Mouse (Mus musculus): Measurements from ENCODE around the gene Abhd17a. TPM values are rescaled to one million over a fixed set of nuclear protein-coding genes. Genes with fewer than 3 reads are reported as not detected.

The Abhd17a gene
- total RNA-seq, 1 experiment = 67.9 TPM

DNA sequence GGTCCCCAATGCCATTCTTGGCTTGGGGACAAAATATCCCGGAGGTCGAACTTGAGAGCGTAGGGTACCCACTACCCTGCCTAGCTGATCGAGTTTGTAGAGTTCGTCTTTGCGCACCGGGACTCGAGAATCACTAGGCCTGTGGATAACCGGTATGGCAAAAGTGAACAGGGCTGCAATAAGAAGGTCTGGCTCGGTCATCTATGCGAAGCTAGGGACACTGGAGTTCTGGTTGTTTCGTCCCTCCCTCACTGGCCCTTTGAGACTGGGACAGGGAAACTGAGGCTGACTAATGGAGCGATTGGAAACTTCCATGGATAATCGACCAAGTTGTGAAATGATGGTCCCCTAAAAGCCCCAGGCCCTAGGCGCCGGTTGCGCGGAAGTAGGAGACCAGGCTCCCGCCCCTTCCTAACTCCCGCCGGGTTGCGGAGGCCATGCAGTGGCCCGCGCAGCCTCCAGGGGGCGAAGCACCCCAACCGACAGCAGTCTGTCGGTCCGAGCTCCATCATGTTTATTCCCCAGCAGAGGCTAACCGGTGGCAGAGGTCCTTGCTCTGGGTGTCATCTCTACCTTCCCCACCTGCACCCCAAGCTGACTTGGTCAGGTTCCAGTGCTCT is 11.9 kb downstream of the Abhd17a start:
- Histone ChIP-seq H3K36me3 (ENCODE audit: control insufficient read depth, insufficient read depth, low read length, poor library complexity, severe bottlenecking) (peaks cover 2% of the 10 kb centered on the region; the same call in 1 of the 2 replicates), H3K4me3 (ENCODE audit: insufficient read depth in 1 of 2, low read depth in 1 of 2, low read length in 2 of 2, poor library complexity in 1 of 2, severe bottlenecking in 1 of 2) (peak overlapping the region; percentile 96), H3K9me3 (ENCODE audit: control insufficient read depth, insufficient read depth, low read depth, low read length) (no peaks in the 10 kb centered on the region), H3K27ac (ENCODE audit: insufficient read depth, low read depth, low read length, poor library complexity, severe bottlenecking) (peak overlapping the region; percentile 79), H3K4me1 (ENCODE audit: control insufficient read depth in 2 of 2, insufficient read depth in 2 of 2, low read length in 2 of 2, poor library complexity in 1 of 2) (peaks cover 4 to 28% of the 10 kb centered on the region in 2 experiments; a peak in 3 of 4 replicates), H3K9ac (ENCODE audit: insufficient read depth, low read depth, low read length, poor library complexity, severe bottlenecking) (peak overlapping the region; percentile 81)
- DNase-seq (ENCODE audit: low read depth, low spot score) = peak; percentile 75
- in situ Hi-C loops (cut with MboI; ENCODE audit: low sequenced_read_pairs in 2 of 2, unreplicated experiment in 2 of 2) = no loop called here
- TF ChIP-seq ZC3H11A (IDR thresholded peaks at IDR 0.05; ENCODE audit: borderline replicate concordance, low read depth, low read length) (0 out of 2 replicates have a peak, but pooled peaks have one; percentile 1), MAFK (IDR thresholded peaks at IDR 0.05; ENCODE audit: insufficient read depth, low read depth, low read length) (no peak)

DNA sequence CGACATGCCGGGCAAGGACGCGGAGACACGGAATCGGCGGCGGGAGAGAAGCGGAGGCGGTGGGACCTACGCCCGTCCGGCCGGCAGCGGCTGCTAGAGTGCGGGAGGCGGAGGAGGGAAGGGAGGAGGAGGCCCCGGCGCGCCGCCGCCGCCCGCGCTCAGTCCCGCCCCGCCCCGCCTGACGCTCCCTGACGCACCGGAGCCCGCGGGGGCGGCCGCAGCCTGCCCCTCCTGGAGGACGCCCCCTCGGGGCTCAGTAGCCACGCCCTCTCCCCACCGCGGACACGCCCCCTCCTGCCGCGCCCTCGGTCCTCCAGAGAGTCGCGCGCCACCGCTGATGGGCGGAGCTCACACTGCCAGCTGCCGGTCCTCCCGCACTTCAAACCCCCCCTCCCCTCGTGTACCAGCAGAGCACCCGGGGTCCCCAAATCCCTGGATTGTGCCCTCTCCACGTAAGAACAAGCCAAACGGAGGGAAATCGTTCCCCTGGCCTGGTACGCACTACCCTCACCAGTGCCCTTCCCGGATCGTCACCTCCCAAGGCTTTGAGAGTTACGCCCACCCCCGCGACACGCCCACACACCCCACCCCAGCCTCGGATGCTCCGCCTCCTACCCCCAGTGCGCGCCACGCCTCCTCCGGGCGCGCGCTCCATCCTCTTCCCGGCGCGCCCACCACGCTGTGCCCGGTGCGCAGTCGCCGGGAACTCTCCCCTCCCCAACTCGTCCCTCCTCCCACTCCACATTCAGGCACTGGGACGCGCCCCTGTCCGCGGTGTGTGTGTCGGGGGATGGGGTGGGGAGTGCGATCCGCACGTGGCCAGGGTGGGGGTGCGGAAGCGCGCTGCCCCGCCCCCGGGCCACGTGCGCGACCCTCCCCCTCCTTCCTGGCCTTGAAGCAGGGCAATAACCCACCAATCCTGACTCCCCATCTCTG is 12.7 kb downstream of the Abhd17a start, which contains the start of gene Klf16:
Gene Klf16, minus strand, starts transcription at position 127 of the 936 bp plus-strand sequence.
- Histone ChIP-seq H3K9ac (ENCODE audit: insufficient read depth, low read depth, low read length, poor library complexity, severe bottlenecking) (peak within 1 kb of the TSS; percentile 95), H3K36me3 (ENCODE audit: control insufficient read depth, insufficient read depth, low read length, poor library complexity, severe bottlenecking) (peaks cover 2% of the 10 kb centered on the region; the same call in 1 of the 2 replicates), H3K4me3 (ENCODE audit: insufficient read depth in 1 of 2, low read depth in 1 of 2, low read length in 2 of 2, poor library complexity in 1 of 2, severe bottlenecking in 1 of 2) (peak within 1 kb of the TSS; percentile 96), H3K9me3 (ENCODE audit: control insufficient read depth, insufficient read depth, low read depth, low read length) (no peaks in the 10 kb centered on the region), H3K27ac (ENCODE audit: insufficient read depth, low read depth, low read length, poor library complexity, severe bottlenecking) (peak within 1 kb of the TSS; percentile 83), H3K4me1 (ENCODE audit: control insufficient read depth in 2 of 2, insufficient read depth in 2 of 2, low read length in 2 of 2, poor library complexity in 1 of 2) (peaks cover 4 to 30% of the 10 kb centered on the region in 2 experiments; a peak in 3 of 4 replicates)
- DNase-seq (ENCODE audit: low read depth, low spot score) = peak; percentile 89
- in situ Hi-C loops (cut with MboI; ENCODE audit: low sequenced_read_pairs in 2 of 2, unreplicated experiment in 2 of 2) = no loop called here
- TF ChIP-seq ZC3H11A (IDR thresholded peaks at IDR 0.05; ENCODE audit: borderline replicate concordance, low read depth, low read length) = no peak
- no peak for TF ChIP-seq ZNF384 (IDR thresholded peaks at IDR 0.05; ENCODE audit: low read depth, low read length)
- TF ChIP-seq CHD2 (IDR thresholded peaks at IDR 0.05; ENCODE audit: low read depth, low read length) = no peak
- TF ChIP-seq HCFC1 (IDR thresholded peaks at IDR 0.05; ENCODE audit: borderline replicate concordance, insufficient read depth, low read length) = 0 out of 2 replicates have a peak, but pooled peaks have one; percentile 20
- TF ChIP-seq MAFK (IDR thresholded peaks at IDR 0.05; ENCODE audit: insufficient read depth, low read depth, low read length) = no peak

DNA sequence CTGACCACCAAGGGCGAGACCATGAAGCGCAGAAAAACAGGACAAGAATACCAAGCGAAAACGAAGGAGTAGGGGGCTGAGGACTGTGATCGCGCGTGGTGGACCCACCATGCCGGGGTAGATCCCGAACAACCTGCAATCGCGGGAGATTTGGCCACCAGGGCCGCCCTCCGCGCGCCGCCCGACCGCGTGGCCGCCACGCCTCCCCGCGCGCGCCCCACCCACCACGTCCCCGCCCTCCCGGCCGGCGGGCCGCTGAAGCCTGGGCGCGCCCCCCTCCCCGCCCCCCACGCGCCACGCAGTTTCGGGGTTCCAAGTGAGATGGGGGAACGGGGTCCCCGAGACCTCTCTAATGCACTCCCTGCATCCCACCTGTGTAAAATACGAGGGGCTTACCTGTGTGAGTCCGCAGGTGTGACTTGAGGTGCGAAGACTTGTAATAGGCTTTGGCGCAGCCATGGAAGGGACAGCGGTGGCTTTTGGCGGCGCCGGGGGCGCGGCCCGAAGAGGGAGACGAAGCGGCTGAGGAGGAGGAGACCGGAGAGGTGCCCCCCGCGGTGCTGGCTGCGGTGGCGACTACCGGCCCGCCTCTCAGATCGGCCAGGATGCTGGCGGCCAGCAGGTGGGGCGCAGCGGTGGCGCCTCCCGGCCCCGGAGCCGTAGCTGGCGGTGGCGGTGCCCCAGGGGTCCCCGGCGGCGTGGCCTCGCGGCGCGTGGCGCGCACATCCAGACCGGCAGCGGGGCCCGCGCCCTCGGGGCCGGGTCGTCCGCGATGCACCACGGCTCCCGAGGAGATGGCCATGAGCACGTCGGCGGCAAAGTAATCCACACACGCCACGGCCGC is 13.6 kb downstream of the Abhd17a start:
- no peak for TF ChIP-seq ZC3H11A (IDR thresholded peaks at IDR 0.05; ENCODE audit: borderline replicate concordance, low read depth, low read length)
- TF ChIP-seq CHD2 (IDR thresholded peaks at IDR 0.05; ENCODE audit: low read depth, low read length) = no peak
- TF ChIP-seq MAFK (IDR thresholded peaks at IDR 0.05; ENCODE audit: insufficient read depth, low read depth, low read length) = no peak
- no peak for TF ChIP-seq ZNF384 (IDR thresholded peaks at IDR 0.05; ENCODE audit: low read depth, low read length)
- TF ChIP-seq HCFC1 (IDR thresholded peaks at IDR 0.05; ENCODE audit: borderline replicate concordance, insufficient read depth, low read length) = no peak
- Histone ChIP-seq H3K4me3 (ENCODE audit: insufficient read depth in 1 of 2, low read depth in 1 of 2, low read length in 2 of 2, poor library complexity in 1 of 2, severe bottlenecking in 1 of 2) (peak overlapping the region; percentile 96), H3K36me3 (ENCODE audit: control insufficient read depth, insufficient read depth, low read length, poor library complexity, severe bottlenecking) (0 out of 2 replicates have a peak, but pooled peaks cover 2% of the 10 kb centered on the region), H3K9me3 (ENCODE audit: control insufficient read depth, insufficient read depth, low read depth, low read length) (no peaks in the 10 kb centered on the region), H3K9ac (ENCODE audit: insufficient read depth, low read depth, low read length, poor library complexity, severe bottlenecking) (peak overlapping the region; percentile 95), H3K27ac (ENCODE audit: insufficient read depth, low read depth, low read length, poor library complexity, severe bottlenecking) (peak overlapping the region; percentile 83), H3K4me1 (ENCODE audit: control insufficient read depth in 2 of 2, insufficient read depth in 2 of 2, low read length in 2 of 2, poor library complexity in 1 of 2) (peaks cover 6 to 36% of the 10 kb centered on the region in 2 experiments)
- DNase-seq (ENCODE audit: low read depth, low spot score) = no peak
- in situ Hi-C loops (cut with MboI; ENCODE audit: low sequenced_read_pairs in 2 of 2, unreplicated experiment in 2 of 2) = no loop called here

DNA sequence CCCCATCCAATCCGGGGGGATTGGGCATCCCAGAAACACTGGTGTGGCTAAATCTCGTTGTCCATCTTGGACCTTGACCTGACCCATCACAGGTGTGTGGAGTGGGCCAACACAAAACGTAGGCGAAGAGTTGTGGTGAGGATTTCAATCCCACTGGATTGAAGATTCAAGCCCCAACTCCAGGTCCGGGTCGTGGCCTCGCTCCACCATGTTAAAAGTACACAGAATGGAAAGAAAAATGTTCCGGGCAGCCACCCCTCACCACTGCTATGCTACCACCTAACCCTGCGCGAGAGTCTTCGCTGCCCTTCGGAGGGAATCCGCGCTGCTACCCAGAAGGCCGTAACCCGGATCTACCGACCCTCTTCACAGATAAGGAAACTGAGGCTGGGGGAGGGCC is 14.2 kb downstream of the Abhd17a start:
- peak overlapping the region; percentile 95 for H3K9ac ChIP-seq (ENCODE audit: insufficient read depth, low read depth, low read length, poor library complexity, severe bottlenecking)
- H3K4me3 ChIP-seq (ENCODE audit: insufficient read depth in 1 of 2, low read depth in 1 of 2, low read length in 2 of 2, poor library complexity in 1 of 2, severe bottlenecking in 1 of 2) = peak overlapping the region; percentile 96
- 0 out of 2 replicates have a peak, but pooled peaks cover 2% of the 10 kb centered on the region for H3K36me3 ChIP-seq (ENCODE audit: control insufficient read depth, insufficient read depth, low read length, poor library complexity, severe bottlenecking)
- TF ChIP-seq ZC3H11A (IDR thresholded peaks at IDR 0.05; ENCODE audit: borderline replicate concordance, low read depth, low read length) = no peak
- TF ChIP-seq CHD2 (IDR thresholded peaks at IDR 0.05; ENCODE audit: low read depth, low read length) = no peak
- TF ChIP-seq MAFK (IDR thresholded peaks at IDR 0.05; ENCODE audit: insufficient read depth, low read depth, low read length) = no peak
- no peak for TF ChIP-seq HCFC1 (IDR thresholded peaks at IDR 0.05; ENCODE audit: borderline replicate concordance, insufficient read depth, low read length)
- TF ChIP-seq ZNF384 (IDR thresholded peaks at IDR 0.05; ENCODE audit: low read depth, low read length) = no peak
- H3K9me3 ChIP-seq (ENCODE audit: control insufficient read depth, insufficient read depth, low read depth, low read length) = no peaks in the 10 kb centered on the region
- in situ Hi-C loops (cut with MboI; ENCODE audit: low sequenced_read_pairs in 2 of 2, unreplicated experiment in 2 of 2) = no loop called here
- H3K27ac ChIP-seq (ENCODE audit: insufficient read depth, low read depth, low read length, poor library complexity, severe bottlenecking) = peak overlapping the region; percentile 83; the same call in 1 of the 2 replicates
- peaks cover 7 to 41% of the 10 kb centered on the region in 2 experiments for H3K4me1 ChIP-seq (ENCODE audit: control insufficient read depth in 2 of 2, insufficient read depth in 2 of 2, low read length in 2 of 2, poor library complexity in 1 of 2)
- DNase-seq (ENCODE audit: low read depth, low spot score) = no peak

Measured in ES-E14 (cell line).